9 mouse cellular contexts compared by ENCODE assay signal in genomic region chr9:22086012-22086411, GRCm38 (mm10). TPM values are rescaled to one million over a fixed set of nuclear protein-coding genes. Genes with fewer than 3 reads are reported as not detected.
DNase-seq lines count a peak whose midpoint lies in the region; ATAC-seq and TF ChIP-seq lines count a peak whose summit lies in the region.
"Had no signal": no experiment of that assay in that cellular context is flagged by ENCODE, and none has a peak within 500 bp of the region (broad histone marks: within the 10 kb centered on the region; RNA-seq: fewer than 3 reads in every experiment).

No protein-coding gene starts in this region.

- H3K27ac ChIP-seq in embryonic facial prominence, embryonic 15.5 days (replicated peaks), result peak overlapping the region; percentile 87; the same call in 1 of the 2 replicates
- no peak overlapping the region for H3K27ac ChIP-seq in limb, embryonic 10.5 days
- peak overlapping the region; percentile 86 for H3K27ac ChIP-seq in neural tube, embryonic 15.5 days (replicated peaks)

- H3K4me1 ChIP-seq in lung, adult 2 months (ENCODE audit: control insufficient read depth, insufficient read depth, low read length), result peaks cover 2% of the 10 kb centered on the region; the same call in 1 of the 2 replicates
- H3K4me1 ChIP-seq in embryonic facial prominence, embryonic 15.5 days, result peaks cover 11% of the 10 kb centered on the region
- peaks cover 10% of the 10 kb centered on the region for H3K4me1 ChIP-seq in limb, embryonic 10.5 days
- peaks cover 27% of the 10 kb centered on the region for H3K4me1 ChIP-seq in neural tube, embryonic 15.5 days

- H3K9me3 ChIP-seq in embryonic facial prominence, embryonic 15.5 days (replicated peaks), result no peaks in the 10 kb centered on the region
- no peaks in the 10 kb centered on the region for H3K9me3 ChIP-seq in limb, embryonic 10.5 days (replicated peaks)
- H3K9me3 ChIP-seq in neural tube, embryonic 15.5 days (replicated peaks), result no peaks in the 10 kb centered on the region

- no peak for ATAC-seq in embryonic facial prominence, embryonic 15.5 days (ENCODE audit: insufficient number of reproducible peaks, low FRiP score, low TSS enrichment, low read depth)
- ATAC-seq in neural tube, embryonic 15.5 days (ENCODE audit: low FRiP score), result no peak
- ATAC-seq in monocyte, adult 5-6 weeks (replicated peaks; ENCODE audit: insufficient number of reproducible peaks, low FRiP score, low TSS enrichment, poor library complexity, severe bottlenecking), result no peak

- TF ChIP-seq CTCF in lung, adult 2 months (IDR thresholded peaks at IDR 0.05; ENCODE audit: insufficient read depth, low read length), result no peak

- WGBS in lung, adult 2 months, result 50% methylated on average over 6 of the region's 6 CpGs
- 65% methylated on average over 6 of the region's 6 CpGs for WGBS in embryonic facial prominence, embryonic 15.5 days
- WGBS in limb, embryonic 10.5 days, result 89% methylated on average over 6 of the region's 6 CpGs
- 83% methylated on average over 6 of the region's 6 CpGs for WGBS in neural tube, embryonic 15.5 days

- TF ChIP-seq POLR2A in lung, adult 2 months (IDR thresholded peaks at IDR 0.05; ENCODE audit: borderline replicate concordance, extremely low read depth, low read depth, low read length), result no peak

- peak overlapping the region; percentile 71 for H3K9ac ChIP-seq in embryonic facial prominence, embryonic 15.5 days
- H3K9ac ChIP-seq in neural tube, embryonic 15.5 days (replicated peaks), result peak overlapping the region; percentile 65

- H3K4me3 ChIP-seq in lung, adult 2 months (replicated peaks; ENCODE audit: extremely low read depth, low read depth, low read length), result peak overlapping the region; percentile 72
- peak overlapping the region; percentile 89 for H3K4me3 ChIP-seq in embryonic facial prominence, embryonic 15.5 days (replicated peaks)
- peak overlapping the region; percentile 80 for H3K4me3 ChIP-seq in limb, embryonic 10.5 days
- peak overlapping the region; percentile 63 for H3K4me3 ChIP-seq in neural tube, embryonic 15.5 days (replicated peaks)

- no peaks in the 10 kb centered on the region for H3K27me3 ChIP-seq in embryonic facial prominence, embryonic 15.5 days
- H3K27me3 ChIP-seq in limb, embryonic 10.5 days (ENCODE audit: low read depth, poor library complexity, severe bottlenecking), result no peaks in the 10 kb centered on the region
- H3K27me3 ChIP-seq in neural tube, embryonic 15.5 days (replicated peaks), result no peaks in the 10 kb centered on the region

- 0 out of 2 replicates have a peak, but pooled peaks cover 3% of the 10 kb centered on the region for H3K36me3 ChIP-seq in embryonic facial prominence, embryonic 15.5 days
- no peaks in the 10 kb centered on the region for H3K36me3 ChIP-seq in limb, embryonic 10.5 days
- peaks cover 6% of the 10 kb centered on the region; the same call in 1 of the 2 replicates for H3K36me3 ChIP-seq in neural tube, embryonic 15.5 days

- peak overlapping the region; percentile 77 for H3K4me2 ChIP-seq in embryonic facial prominence, embryonic 15.5 days (replicated peaks)
- H3K4me2 ChIP-seq in neural tube, embryonic 15.5 days, result peak overlapping the region; percentile 78

- no peak for DNase-seq in lung, adult 2 months
- no peak for DNase-seq in lung, postnatal 10 days
- DNase-seq in limb, embryonic 10.5 days (ENCODE audit: low spot score), result no peak
- no peak for DNase-seq in adrenal gland, adult (ENCODE audit: inconsistent age in 2 of 2, low spot score in 1 of 2)
- no peak for DNase-seq in spleen, postnatal 4 days (ENCODE audit: low spot score in 2 of 2)

RNA-seq across cellular contexts. Expression of gene Ecsit, which starts 0.8 kb away (rescaled TPM):
- 29.1 and 36.4 TPM in 2 replicates for polyA plus RNA-seq in lung, adult 2 months (2012; rRNA removed)
- 37.3 and 41.8 TPM in 2 replicates for polyA plus RNA-seq in embryonic facial prominence, embryonic 15.5 days (2015; fragmentation: Nextera tagmentation; extraction: Ambion mirVana)
- 38.9 and 46.4 TPM in 2 replicates for polyA plus RNA-seq in limb, embryonic 10.5 days (2016; fragmentation: Nextera tagmentation; extraction: Ambion mirVana)
- polyA plus RNA-seq in neural tube, embryonic 15.5 days (2015; fragmentation: Nextera tagmentation; extraction: Ambion mirVana), result 63.9 and 65.5 TPM in 2 replicates
- 7.4 to 18.5 TPM (median 15.5 TPM) in 3 replicates for total RNA-seq in monocyte, adult 5-6 weeks (2017)

RNA-seq across cellular contexts. Expression of gene Cnn1, which starts 13.0 kb away (rescaled TPM):
- polyA plus RNA-seq in lung, adult 2 months (2012; rRNA removed), result 79.3 and 94.3 TPM in 2 replicates
- 4.3 and 7.0 TPM in 2 replicates for polyA plus RNA-seq in embryonic facial prominence, embryonic 15.5 days (2015; fragmentation: Nextera tagmentation; extraction: Ambion mirVana)
- polyA plus RNA-seq in limb, embryonic 10.5 days (2016; fragmentation: Nextera tagmentation; extraction: Ambion mirVana), result 0.89 and 2.4 TPM in 2 replicates
- polyA plus RNA-seq in neural tube, embryonic 15.5 days (2015; fragmentation: Nextera tagmentation; extraction: Ambion mirVana), result 0.84 and 34.2 TPM in 2 replicates
- not detected in 3 replicates for total RNA-seq in monocyte, adult 5-6 weeks (2017)

RNA-seq across cellular contexts. Expression of gene Zfp653, which starts 14.8 kb away (rescaled TPM):
- 20.3 and 23.1 TPM in 2 replicates for polyA plus RNA-seq in lung, adult 2 months (2012; rRNA removed)
- polyA plus RNA-seq in embryonic facial prominence, embryonic 15.5 days (2015; fragmentation: Nextera tagmentation; extraction: Ambion mirVana), result 12.5 and 12.6 TPM in 2 replicates
- 11.0 TPM in 2 replicates for polyA plus RNA-seq in limb, embryonic 10.5 days (2016; fragmentation: Nextera tagmentation; extraction: Ambion mirVana)
- polyA plus RNA-seq in neural tube, embryonic 15.5 days (2015; fragmentation: Nextera tagmentation; extraction: Ambion mirVana), result 17.3 and 18.6 TPM in 2 replicates
- 8.5 to 13.4 TPM (median 13.1 TPM) in 3 replicates for total RNA-seq in monocyte, adult 5-6 weeks (2017)

RNA-seq across cellular contexts. Expression of gene Gm49318, which starts 15.0 kb away (rescaled TPM):
- polyA plus RNA-seq in lung, adult 2 months (2012; rRNA removed), result not detected in 2 replicates
- polyA plus RNA-seq in embryonic facial prominence, embryonic 15.5 days (2015; fragmentation: Nextera tagmentation; extraction: Ambion mirVana), result not detected in 2 replicates
- polyA plus RNA-seq in limb, embryonic 10.5 days (2016; fragmentation: Nextera tagmentation; extraction: Ambion mirVana), result not detected in 2 replicates
- not detected in 2 replicates for polyA plus RNA-seq in neural tube, embryonic 15.5 days (2015; fragmentation: Nextera tagmentation; extraction: Ambion mirVana)
- total RNA-seq in monocyte, adult 5-6 weeks (2017), result not detected in 3 replicates
- total RNA-seq: adrenal gland, postnatal 14 days had no signal

RNA-seq across cellular contexts. Expression of gene Elof1, which starts 31.0 kb away (rescaled TPM):
- 176 and 180 TPM in 2 replicates for polyA plus RNA-seq in lung, adult 2 months (2012; rRNA removed)
- polyA plus RNA-seq in embryonic facial prominence, embryonic 15.5 days (2015; fragmentation: Nextera tagmentation; extraction: Ambion mirVana), result 202 and 226 TPM in 2 replicates
- 233 and 257 TPM in 2 replicates for polyA plus RNA-seq in limb, embryonic 10.5 days (2016; fragmentation: Nextera tagmentation; extraction: Ambion mirVana)
- polyA plus RNA-seq in neural tube, embryonic 15.5 days (2015; fragmentation: Nextera tagmentation; extraction: Ambion mirVana), result 183 and 193 TPM in 2 replicates
- 22.0 to 30.4 TPM (median 24.7 TPM) in 3 replicates for total RNA-seq in monocyte, adult 5-6 weeks (2017)
